Mouse (Mus musculus): ENCODE results near the gene Fnip1.

GRCm38 (mm10) chr11:54404885-54405284, 33.1 kb upstream of the Fnip1 start:
- TF ChIP-seq CTCF (IDR thresholded peaks at IDR 0.05 in 2 of 3, conservative IDR thresholded peaks at IDR 0.05 in 1 of 3; ENCODE audit: control insufficient read depth in 1 of 3, insufficient read depth in 1 of 3, low read depth in 2 of 3, low read length in 3 of 3, poor library complexity in 1 of 3, severe bottlenecking in 1 of 3) (no peak), MAFK (IDR thresholded peaks at IDR 0.05; ENCODE audit: borderline replicate concordance, low read depth, low read length) (no peak), JUND (IDR thresholded peaks at IDR 0.05; ENCODE audit: low read depth, low read length) (no peak), POLR2A (IDR thresholded peaks at IDR 0.05; ENCODE audit: control insufficient read depth in 1 of 2, insufficient read depth in 1 of 2, low read depth in 1 of 2, low read length in 2 of 2, poor library complexity in 1 of 2) (no peak), CHD1 (IDR thresholded peaks at IDR 0.05; ENCODE audit: low read depth, low read length) (no peak), E2F4 (IDR thresholded peaks at IDR 0.05; ENCODE audit: borderline replicate concordance, low read depth, low read length) (no peak), EP300 (IDR thresholded peaks at IDR 0.05; ENCODE audit: low read depth in 1 of 2, low read length in 2 of 2) (peak; percentile 51 to 67), POLR2AphosphoS2 (IDR thresholded peaks at IDR 0.05; ENCODE audit: low read length) (no peak), SMC3 (IDR thresholded peaks at IDR 0.05; ENCODE audit: low read depth, low read length) (no peak), ZNF384 (IDR thresholded peaks at IDR 0.05; ENCODE audit: low read depth, low read length) (no peak), HCFC1 (IDR thresholded peaks at IDR 0.05; ENCODE audit: low read depth, low read length) (no peak), GATA1 (IDR thresholded peaks at IDR 0.05; ENCODE audit: low read depth, low read length) (peak; percentile 58), MAZ (IDR thresholded peaks at IDR 0.05; ENCODE audit: low read depth, low read length) (no peak)
